Mouse (Mus musculus): Measurements from ENCODE around the gene Golga7b.

DNA sequence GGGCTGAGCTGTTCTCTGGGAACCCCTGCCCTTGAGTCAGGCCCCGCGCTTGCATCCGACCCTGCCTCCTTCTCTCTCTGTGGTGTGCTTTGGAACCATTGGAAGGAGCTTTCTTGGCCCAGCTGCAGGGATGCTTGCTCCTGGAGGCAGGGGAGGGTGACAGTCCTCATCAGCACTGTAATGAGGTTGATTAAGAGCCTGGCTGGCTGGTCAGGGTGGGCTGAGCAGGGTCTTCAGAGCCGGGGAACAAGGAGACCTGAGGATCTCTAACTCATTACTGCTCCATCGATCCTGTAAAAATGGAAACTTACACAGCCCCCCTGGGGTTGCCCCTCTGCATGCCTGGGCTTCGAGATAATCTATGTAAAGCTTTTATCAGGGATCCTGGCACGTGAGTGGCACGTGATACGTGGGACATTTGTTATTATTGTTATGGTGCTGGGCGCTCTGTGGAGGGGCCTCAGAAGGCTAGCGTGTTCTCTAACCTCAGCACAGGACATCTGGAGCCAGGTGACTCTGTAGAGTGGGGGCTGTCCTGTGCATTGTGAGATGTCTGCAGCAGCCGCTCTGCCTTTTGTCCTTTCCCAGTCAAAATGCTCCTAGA lies 55.9 kb downstream of the Golga7b start:
- TF ChIP-seq CTCF (IDR thresholded peaks at IDR 0.05; ENCODE audit: borderline replicate concordance, insufficient read depth, low read length) = no peak
- no peak for TF ChIP-seq POLR2A (IDR thresholded peaks at IDR 0.05; ENCODE audit: low read depth, low read length)

Data from embryonic fibroblast, embryonic 13.5 days (primary cell).